Mouse (Mus musculus): ENCODE data around the gene Vav3.

Gene Vav3

GRCm38 (mm10) chr3:109681863-109682262 is 341.4 kb downstream of the Vav3 start:
- no peak for DNase-seq (ENCODE audit: low read depth, low spot score)

GRCm38 (mm10) chr3:109683608-109684295 is 343.3 kb downstream of the Vav3 start:
- DNase-seq (ENCODE audit: low read depth, low spot score), result no peak

GRCm38 (mm10) chr3:109690566-109690965 is 350.1 kb downstream of the Vav3 start:
- DNase-seq (ENCODE audit: low read depth, low spot score), result no peak

- DNase-seq (ENCODE audit: low read depth, low spot score), result no peak
These were observed 352.2 kb downstream of the Vav3 start for GRCm38 (mm10) chr3:109692613-109693012.

GRCm38 (mm10) chr3:109701301-109701700 is 360.8 kb downstream of the Vav3 start:
- DNase-seq (ENCODE audit: low read depth, low spot score), result no peak

GRCm38 (mm10) chr3:109707786-109708460 is 367.5 kb downstream of the Vav3 start:
- DNase-seq (ENCODE audit: low read depth, low spot score), result no peak

GRCm38 (mm10) chr3:109711751-109712150 is 371.3 kb downstream of the Vav3 start:
- DNase-seq (ENCODE audit: low read depth, low spot score), result no peak

- no peak for DNase-seq (ENCODE audit: low read depth, low spot score)
These were observed 374.0 kb downstream of the Vav3 start for GRCm38 (mm10) chr3:109714476-109714875.

- no peak for DNase-seq (ENCODE audit: low read depth, low spot score)
These were observed 381.3 kb downstream of the Vav3 start for GRCm38 (mm10) chr3:109721753-109722152.

GRCm38 (mm10) chr3:109726776-109727175 is 386.3 kb downstream of the Vav3 start:
- DNase-seq (ENCODE audit: low read depth, low spot score), result no peak

- DNase-seq (ENCODE audit: low read depth, low spot score), result no peak
These were observed 391.3 kb downstream of the Vav3 start for GRCm38 (mm10) chr3:109731592-109732230.

GRCm38 (mm10) chr3:109732327-109733182 is 392.1 kb downstream of the Vav3 start:
- peak; percentile 42 for DNase-seq (ENCODE audit: low read depth, low spot score)

All from mesoderm, embryonic 11.5 days (tissue).